Mouse (Mus musculus) brain, embryonic 14.5 days (tissue): ENCODE measurements around the gene Tbxa2r. TPM values are rescaled to one million over a fixed set of nuclear protein-coding genes. Genes with fewer than 3 reads are reported as not detected.

ENCODE experiments used
- DNase-seq: peaks from one replicate; pipeline ENCODE4 v3.0.0-alpha.2; 2011; ENCODE audit warnings: low read depth
- CTCF ChIP-seq: fragments of 200-500 bp; IDR thresholded peaks from 2 replicates; pipeline ENCODE4 v1.5.1; 2012; ENCODE audit warnings: inconsistent platforms, mild to moderate bottlenecking, moderate library complexity, borderline replicate concordance; ENCODE audit not compliant: insufficient read depth, insufficient read length; ENCODE audit errors: extremely low read depth
- POLR2A ChIP-seq: fragments of 200-500 bp; IDR thresholded peaks from 2 replicates; pipeline ENCODE4 v1.6.1; 2012; ENCODE audit warnings: mild to moderate bottlenecking, inconsistent platforms, borderline replicate concordance; ENCODE audit not compliant: poor library complexity, insufficient read depth, insufficient read length, severe bottlenecking; ENCODE audit errors: extremely low read depth
- polyA plus RNA-seq: library from polyadenylated mRNA; depleted of rRNA; stranded (reverse); fragments of >200 nt; gene quantifications from 2 replicates; pipeline ENCODE4 v1.2.3, GENCODE M21; 2012

The Tbxa2r gene
- polyA plus RNA-seq, 1 experiment: 5.3 TPM

GRCm38 (mm10) chr10:81342686-81343505 lies 14.4 kb downstream of the Tbxa2r start, which contains the start of gene Gipc3:
Gene Gipc3, minus strand, starts transcription at chr10:81343266.
- no peak for DNase-seq

GRCm38 (mm10) chr10:81344421-81345161 lies 16.1 kb downstream of the Tbxa2r start:
- no peak for DNase-seq
- TF ChIP-seq POLR2A: no peak
- TF ChIP-seq CTCF: peak; percentile 6; the same call in 1 of the 2 replicates

More at GRCm38 (mm10) chr10:81342686-81343505, 14.4 kb downstream of the Tbxa2r start, which contains the start of gene Gipc3:
- TF ChIP-seq POLR2A: no peak
- no peak for TF ChIP-seq CTCF

- TF ChIP-seq CTCF: no peak
- TF ChIP-seq POLR2A: no peak
- DNase-seq: no peak
Observed at GRCm38 (mm10) chr10:81345162-81345534, 16.6 kb downstream of the Tbxa2r start.

GRCm38 (mm10) chr10:81346453-81347067 lies 18.0 kb downstream of the Tbxa2r start:
- DNase-seq: peak; percentile 83
- TF ChIP-seq POLR2A: no peak
- TF ChIP-seq CTCF: peak; percentile 43; the same call in 1 of the 2 replicates

GRCm38 (mm10) chr10:81349146-81349545 lies 20.6 kb downstream of the Tbxa2r start:
- TF ChIP-seq POLR2A (no peak), CTCF (no peak)
- no peak for DNase-seq

GRCm38 (mm10) chr10:81349961-81350350 lies 21.4 kb downstream of the Tbxa2r start:
- TF ChIP-seq POLR2A (no peak), CTCF (no peak)

GRCm38 (mm10) chr10:81350351-81351063 lies 22.0 kb downstream of the Tbxa2r start, which contains the start of gene Hmg20b:
Gene Hmg20b, minus strand, starts transcription at chr10:81350480.
- DNase-seq: peak; percentile 100
- peak; percentile 84 for TF ChIP-seq CTCF
- 0 out of 2 replicates have a peak, but pooled peaks have one; percentile 25 for TF ChIP-seq POLR2A

More at GRCm38 (mm10) chr10:81349961-81350350, 21.4 kb downstream of the Tbxa2r start:
- no peak for DNase-seq

GRCm38 (mm10) chr10:81351678-81352291 lies 23.3 kb downstream of the Tbxa2r start:
- no peak for TF ChIP-seq CTCF
- TF ChIP-seq POLR2A: no peak
- no peak for DNase-seq

- no peak for DNase-seq
Observed at GRCm38 (mm10) chr10:81354738-81355477, 26.4 kb downstream of the Tbxa2r start.

GRCm38 (mm10) chr10:81355533-81355932 lies 27.0 kb downstream of the Tbxa2r start:
- TF ChIP-seq POLR2A (no peak), CTCF (no peak)
- DNase-seq: no peak

More at GRCm38 (mm10) chr10:81354738-81355477, 26.4 kb downstream of the Tbxa2r start:
- TF ChIP-seq CTCF (no peak), POLR2A (no peak)

GRCm38 (mm10) chr10:81356352-81356990 lies 27.9 kb downstream of the Tbxa2r start:
- DNase-seq: no peak
- TF ChIP-seq POLR2A (no peak), CTCF (no peak)
